Mouse (Mus musculus) gastrocnemius, postnatal 25 days (tissue): ENCODE measurements around the gene Setd1a. TPM values are rescaled to one million over a fixed set of nuclear protein-coding genes. Genes with fewer than 3 reads are reported as not detected.
"Not testable (repeated sequence)": the region's sequence is repeated elsewhere in the genome, so short reads cannot be mapped to it uniquely, and the experiment has no call there.

Experiments
- DNase-seq: peaks from one replicate; pipeline ENCODE4 v3.0.0; 2022
- total RNA-seq, 2 experiments: library from RNA; stranded (reverse); gene quantifications; 1 replicate in 1 of 2; 2 replicates in 1 of 2; pipeline ENCODE4 v1.2.3; 2021

Gene Setd1a
- total RNA-seq, 2 experiments from 2014 or later, result 15.0 to 15.4 TPM

- no peak for DNase-seq
These were observed 9.4 kb upstream of the Setd1a start for GRCm38 (mm10) chr7:127766851-127767609.

DNA sequence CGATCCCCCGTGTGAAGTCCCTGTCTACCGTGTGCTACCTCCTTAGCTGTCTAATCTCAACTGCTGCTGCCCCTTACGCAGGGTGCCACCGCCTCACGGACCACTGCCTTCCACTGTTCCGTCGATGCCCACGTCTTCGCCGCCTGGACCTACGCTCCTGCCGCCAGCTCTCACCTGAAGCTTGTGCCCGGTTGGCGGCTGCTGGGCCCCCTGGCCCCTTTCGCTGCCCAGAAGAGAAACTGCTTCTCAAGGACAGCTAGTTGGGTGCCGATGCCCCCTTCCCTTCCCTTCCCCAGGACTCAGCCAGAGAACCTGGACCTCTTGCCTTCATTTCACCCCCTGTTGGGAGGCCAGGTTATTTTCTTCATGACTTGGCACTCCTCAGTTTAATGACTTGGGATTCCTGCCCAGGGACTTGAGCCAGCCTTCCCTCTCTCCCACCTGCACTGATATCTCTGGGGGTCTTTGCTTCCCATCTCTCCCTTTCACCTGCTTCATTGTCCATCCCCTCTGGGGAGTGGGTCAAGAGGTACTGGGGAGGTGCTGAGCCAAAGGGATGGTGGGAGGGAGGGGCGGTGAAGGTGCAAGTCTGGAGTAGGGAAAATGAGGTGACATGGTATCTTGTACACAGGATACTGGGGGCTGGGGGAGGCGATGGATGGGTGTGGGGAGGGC is 8.7 kb upstream of the Setd1a start:
- no peak for DNase-seq

DNA sequence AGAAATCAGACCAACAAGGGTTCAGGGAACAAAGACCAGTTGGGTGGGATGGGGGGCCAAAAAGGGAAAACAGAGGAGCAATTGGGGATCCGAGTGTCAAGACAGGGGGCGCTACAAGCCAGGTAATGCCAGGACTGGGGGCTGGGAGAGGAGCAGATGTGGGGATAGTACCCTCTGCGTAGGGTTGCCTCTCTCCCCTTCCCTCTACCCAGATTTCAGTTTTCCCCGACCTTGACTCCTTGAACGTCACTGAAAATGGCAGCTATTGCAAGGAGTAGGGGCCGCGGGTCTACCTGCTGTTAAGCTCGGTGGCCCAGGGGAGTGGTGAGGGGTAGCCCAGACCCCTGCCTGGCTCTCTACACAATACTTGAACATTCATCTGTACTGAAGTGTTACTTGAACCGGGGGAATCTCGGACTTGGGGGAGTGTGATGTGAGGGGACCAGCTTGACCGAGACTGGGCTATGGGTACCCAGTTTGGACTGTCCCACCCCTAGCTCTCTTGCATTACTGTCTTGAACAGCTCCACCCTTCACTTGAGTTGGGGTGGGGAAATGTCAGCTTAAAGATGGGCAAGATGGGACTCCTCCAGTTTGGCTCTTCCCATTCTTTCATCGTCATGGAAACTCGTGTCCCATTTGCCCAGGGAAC is 8.0 kb upstream of the Setd1a start:
- DNase-seq, result no peak

- peak; percentile 92 for DNase-seq
These were observed 7.4 kb upstream of the Setd1a start for GRCm38 (mm10) chr7:127768997-127769593.

GRCm38 (mm10) chr7:127769651-127770038 is 6.8 kb upstream of the Setd1a start, which contains the start of gene Orai3:
Gene Orai3, plus strand, starts transcription at chr7:127769815.
- peak; percentile 89 for DNase-seq

DNA sequence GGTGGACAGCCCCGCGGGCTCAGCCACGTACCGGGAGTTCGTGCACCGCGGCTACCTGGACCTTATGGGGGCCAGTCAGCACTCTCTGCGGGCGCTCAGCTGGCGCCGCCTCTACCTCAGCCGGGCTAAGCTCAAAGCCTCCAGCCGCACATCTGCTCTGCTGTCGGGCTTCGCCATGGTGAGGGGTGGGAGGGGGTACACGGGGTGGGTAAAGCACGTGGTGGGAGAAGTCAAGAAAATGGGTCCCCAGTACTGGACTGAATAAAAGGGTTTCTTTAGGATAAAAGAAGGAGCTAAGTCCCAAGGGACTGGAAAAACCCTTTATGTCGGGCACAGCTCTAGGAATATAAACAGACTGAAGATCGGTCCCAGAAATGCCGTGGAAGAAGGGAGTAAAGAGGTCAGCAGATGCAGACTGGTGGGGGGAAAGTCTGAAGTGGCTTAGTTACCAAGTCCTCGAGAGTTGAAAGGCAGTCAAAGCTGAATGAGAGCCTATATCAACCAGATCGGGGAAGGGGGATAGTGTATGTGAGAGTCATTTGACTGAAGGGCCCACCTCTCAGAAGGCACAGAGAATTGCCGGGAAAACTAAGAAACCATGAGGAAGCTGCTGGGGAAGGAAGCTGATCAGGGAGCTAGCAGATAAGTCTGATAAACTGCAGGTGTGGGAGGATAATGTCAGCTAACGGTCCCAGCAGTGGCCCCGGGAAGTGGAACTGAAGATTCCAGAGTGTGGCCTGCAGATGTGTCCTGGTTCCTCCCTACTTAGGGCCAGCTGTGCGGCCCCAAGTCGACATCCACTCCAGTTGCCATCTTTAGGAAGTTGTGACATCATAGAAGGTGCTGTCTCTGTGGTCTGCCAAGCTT is 6.2 kb upstream of the Setd1a start:
- no peak for DNase-seq

GRCm38 (mm10) chr7:127771262-127771661 is 5.2 kb upstream of the Setd1a start:
- no peak for DNase-seq

DNA sequence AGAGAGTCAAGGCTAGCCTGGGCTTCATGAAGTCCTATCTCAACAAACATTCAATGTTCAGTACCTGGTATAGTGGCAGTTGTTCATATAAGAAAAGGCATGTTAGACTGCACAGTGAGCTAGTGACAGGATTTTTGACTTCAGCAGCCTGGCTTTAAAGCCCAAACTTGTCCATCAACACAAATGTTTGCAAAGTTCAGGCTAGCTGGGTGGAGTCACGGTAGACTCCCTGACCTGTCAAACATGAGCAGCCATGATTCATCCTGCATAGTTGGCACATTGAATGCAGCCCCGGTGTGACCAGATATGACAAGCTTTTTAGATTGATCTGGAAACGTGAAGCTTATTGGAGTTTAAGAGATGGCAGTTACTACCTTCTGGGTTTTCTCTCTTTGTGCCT is 4.4 kb upstream of the Setd1a start:
- no peak for DNase-seq

GRCm38 (mm10) chr7:127772557-127772956 is 3.9 kb upstream of the Setd1a start:
- DNase-seq, result no peak

- DNase-seq, result peak; percentile 43
These were observed 2.6 kb upstream of the Setd1a start for GRCm38 (mm10) chr7:127773664-127774384.

GRCm38 (mm10) chr7:127775837-127776236 is 633 bp upstream of the Setd1a start:
- not testable (repeated sequence) for DNase-seq

GRCm38 (mm10) chr7:127776878-127777473 is 506 bp downstream of the Setd1a start:
- DNase-seq, result peak; percentile 96

DNA sequence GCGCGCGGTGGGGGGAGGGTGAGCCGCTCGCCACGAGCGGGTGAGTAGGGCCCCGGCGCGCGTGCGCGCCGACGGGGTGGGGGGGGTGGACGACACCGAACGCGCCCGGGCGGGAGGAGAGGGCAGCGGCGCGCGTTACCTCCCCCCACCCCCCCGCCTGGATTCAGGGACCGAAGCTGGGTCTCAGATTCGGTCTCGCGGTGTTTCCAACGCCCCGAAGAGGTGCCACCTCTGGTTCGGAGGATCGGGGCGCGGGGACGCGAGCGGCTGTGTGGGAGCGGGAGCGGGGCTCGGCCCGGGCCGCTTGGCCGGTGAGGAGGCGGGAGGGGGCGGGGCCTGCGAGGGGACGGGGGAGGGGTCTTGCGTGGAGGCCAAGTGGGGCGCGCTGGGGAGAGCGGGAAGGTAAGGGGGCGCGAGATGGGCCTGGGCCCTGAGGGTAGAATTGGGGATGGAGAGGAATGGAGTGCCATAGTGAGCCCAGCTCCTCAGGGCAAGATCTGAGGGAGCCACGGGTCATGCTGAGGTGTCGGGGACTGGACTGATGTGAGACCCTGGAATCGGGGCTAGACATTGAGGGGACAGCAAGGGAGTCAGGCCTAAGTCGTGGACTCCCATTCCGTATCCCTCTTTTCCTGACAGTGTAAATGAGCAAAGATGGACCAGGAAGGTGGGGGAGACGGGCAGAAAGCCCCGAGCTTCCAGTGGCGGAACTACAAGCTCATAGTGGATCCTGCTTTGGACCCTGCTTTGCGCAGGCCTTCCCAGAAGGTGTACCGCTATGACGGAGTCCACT is 1.2 kb downstream of the Setd1a start:
- DNase-seq, result peak; percentile 60

DNA sequence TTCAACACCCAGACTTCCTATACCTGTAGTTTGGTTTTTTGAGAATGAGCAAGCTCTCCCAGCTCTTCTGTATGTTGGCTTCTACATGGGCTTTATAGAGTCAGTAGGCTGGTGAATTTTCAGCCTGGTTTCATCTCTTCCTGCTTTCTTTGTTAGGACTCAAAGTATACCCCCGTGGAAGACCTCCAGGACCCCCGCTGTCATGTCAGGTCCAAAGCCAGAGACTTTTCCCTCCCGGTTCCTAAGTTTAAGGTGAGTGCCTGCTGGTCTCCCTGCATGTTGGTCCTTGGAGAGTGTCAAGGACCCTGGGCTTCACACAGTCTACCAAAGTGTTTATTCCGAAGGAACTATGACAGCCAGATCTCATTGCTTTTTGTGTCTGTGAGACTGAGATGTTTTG is 1.9 kb downstream of the Setd1a start:
- DNase-seq, result no peak

GRCm38 (mm10) chr7:127785308-127785707 is 8.8 kb downstream of the Setd1a start, which contains the start of gene Gm49388:
Gene Gm49388, plus strand, starts transcription at chr7:127785608.
- DNase-seq, result no peak

DNA sequence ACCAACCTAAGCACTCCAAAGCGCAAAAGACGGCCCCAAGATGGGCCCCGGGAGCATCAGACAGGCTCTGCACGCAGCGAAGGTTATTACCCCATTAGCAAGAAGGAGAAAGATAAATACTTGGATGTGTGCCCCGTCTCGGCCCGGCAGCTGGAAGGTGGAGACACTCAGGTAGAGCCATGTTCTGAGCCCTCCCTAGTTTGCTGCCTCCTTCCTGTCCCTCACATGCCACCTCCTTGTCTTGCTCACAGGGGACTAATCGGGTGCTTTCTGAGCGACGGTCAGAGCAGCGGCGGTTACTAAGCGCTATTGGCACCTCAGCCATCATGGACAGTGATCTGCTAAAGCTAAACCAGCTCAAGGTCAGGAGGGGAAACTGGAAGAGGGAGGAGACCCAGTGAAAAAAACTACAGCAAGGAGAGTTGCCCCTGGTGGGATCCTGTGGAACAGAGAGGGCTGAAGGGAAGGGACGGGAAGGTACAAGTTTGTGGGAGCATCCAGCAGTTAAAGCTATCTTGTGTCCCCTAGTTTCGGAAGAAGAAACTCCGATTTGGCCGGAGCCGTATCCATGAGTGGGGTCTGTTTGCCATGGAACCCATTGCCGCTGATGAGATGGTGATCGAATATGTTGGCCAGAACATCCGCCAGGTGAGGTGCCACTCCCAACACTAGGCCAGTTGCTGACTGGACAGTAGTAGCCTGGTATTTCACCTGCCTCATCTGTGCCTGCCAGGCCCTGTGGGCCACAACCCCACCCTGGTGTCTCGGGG is 20.8 kb downstream of the Setd1a start:
- DNase-seq, result no peak

- no peak for DNase-seq
These were observed 22.1 kb downstream of the Setd1a start for GRCm38 (mm10) chr7:127798591-127798990.

DNA sequence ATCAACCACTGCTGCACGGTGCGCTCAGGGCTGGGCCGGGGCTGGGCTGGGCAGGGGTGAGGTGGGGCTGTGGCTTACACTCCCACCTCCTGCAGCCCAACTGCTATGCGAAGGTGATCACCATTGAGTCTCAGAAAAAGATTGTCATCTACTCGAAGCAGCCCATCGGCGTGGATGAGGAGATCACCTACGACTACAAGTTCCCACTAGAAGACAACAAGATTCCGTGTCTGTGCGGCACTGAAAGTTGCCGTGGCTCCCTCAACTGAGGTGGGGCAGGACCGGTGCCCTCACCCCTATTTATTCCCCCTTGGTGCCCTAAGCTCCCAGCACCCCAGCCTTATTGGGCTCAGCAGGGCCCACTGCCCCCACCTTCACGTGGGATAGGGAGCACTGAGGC is 22.7 kb downstream of the Setd1a start:
- DNase-seq, result no peak

- no peak for DNase-seq
These were observed 23.3 kb downstream of the Setd1a start for GRCm38 (mm10) chr7:127799738-127800137.
